Mouse (Mus musculus) small intestine, adult 2 months (tissue): Measurements from ENCODE around the gene Mfsd2a.

ENCODE experiments used
- CTCF ChIP-seq: fragments of 200-500 bp; IDR thresholded peaks from 2 replicates; pipeline ENCODE4 v1.5.1; 2012; ENCODE audit warnings: low read depth, mild to moderate bottlenecking, control low read depth, inconsistent platforms, low read length, moderate library complexity, mixed read lengths; ENCODE audit not compliant: insufficient replicate concordance, insufficient read length; ENCODE audit errors: extremely low read depth
- POLR2A ChIP-seq: fragments of 200-500 bp; IDR thresholded peaks from 2 replicates; pipeline ENCODE4 v1.6.1; 2012; ENCODE audit warnings: low read depth, mild to moderate bottlenecking, control low read depth, inconsistent platforms, low read length, moderate library complexity

DNA sequence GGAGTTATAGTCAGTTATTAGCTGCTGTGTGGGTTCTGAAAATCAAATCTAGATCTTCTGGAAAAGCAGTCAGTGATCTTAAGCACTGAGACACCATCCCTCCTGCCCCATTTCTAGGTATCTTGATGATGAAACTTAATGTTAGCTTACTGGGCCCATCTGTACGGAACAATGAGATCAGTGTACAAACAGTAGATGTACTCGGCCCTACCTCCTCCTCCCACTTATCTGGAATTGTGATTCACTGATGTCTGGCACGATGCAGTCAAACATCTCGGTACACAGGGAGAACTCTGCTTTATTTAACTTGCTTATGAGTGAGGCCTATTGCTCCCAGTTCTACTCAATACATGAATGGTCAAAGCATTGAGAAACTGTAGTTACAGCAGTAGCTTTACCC, 45.0 kb downstream of the Mfsd2a start:
- TF ChIP-seq POLR2A = no peak
- no peak for TF ChIP-seq CTCF
